Mouse (Mus musculus): ENCODE measurements at regions not wholly inside any gene's neighbourhood (a gene's known extent, or its start where the extent isn't known, plus 50 kb on each side); places are given as distances from the start of the nearest gene placed in this dataset.

GRCm38 (mm10) chr12:12562267-12562666 lies 300.3 kb downstream of the Fam49a start:
- no peak for DNase-seq

GRCm38 (mm10) chr12:12551818-12552217 lies 289.9 kb downstream of the Fam49a start:
- no peak for DNase-seq

- DNase-seq: no peak
Measured at GRCm38 (mm10) chr12:12549649-12550048, 287.7 kb downstream of the Fam49a start.

- DNase-seq: no peak
Measured at GRCm38 (mm10) chr12:12548688-12549087, 286.7 kb downstream of the Fam49a start.

- DNase-seq: no peak
Measured at GRCm38 (mm10) chr12:12547477-12547876, 285.5 kb downstream of the Fam49a start.

GRCm38 (mm10) chr12:12546372-12547031 lies 284.6 kb downstream of the Fam49a start:
- DNase-seq: no peak

GRCm38 (mm10) chr12:12541076-12542070 lies 279.4 kb downstream of the Fam49a start:
- no peak for DNase-seq

- no peak for DNase-seq
Measured at GRCm38 (mm10) chr12:12539291-12539690, 277.4 kb downstream of the Fam49a start.

GRCm38 (mm10) chr12:12534779-12535178 lies 272.8 kb downstream of the Fam49a start:
- no peak for DNase-seq

GRCm38 (mm10) chr12:12530796-12531195 lies 268.9 kb downstream of the Fam49a start:
- DNase-seq: no peak

- DNase-seq: no peak
Measured at GRCm38 (mm10) chr12:12529541-12529940, 267.6 kb downstream of the Fam49a start.

GRCm38 (mm10) chr12:12528478-12528981 lies 266.6 kb downstream of the Fam49a start:
- no peak for DNase-seq

GRCm38 (mm10) chr12:12527766-12528477 lies 266.0 kb downstream of the Fam49a start:
- DNase-seq: peak; percentile 28 to 39

GRCm38 (mm10) chr12:12527366-12527765 lies 265.4 kb downstream of the Fam49a start:
- DNase-seq: peak; percentile 59 to 68

- DNase-seq: no peak
Measured at GRCm38 (mm10) chr12:12520311-12520852, 258.4 kb downstream of the Fam49a start.

GRCm38 (mm10) chr12:12518490-12519070 lies 256.6 kb downstream of the Fam49a start:
- DNase-seq: peak; percentile 17 to 18

- DNase-seq: no peak
Measured at GRCm38 (mm10) chr12:12517020-12517419, 255.1 kb downstream of the Fam49a start.

- DNase-seq: no peak
Measured at GRCm38 (mm10) chr12:12510764-12511163, 248.8 kb downstream of the Fam49a start.

GRCm38 (mm10) chr12:12509164-12509937 lies 247.4 kb downstream of the Fam49a start:
- DNase-seq: peak; percentile 22 to 48

GRCm38 (mm10) chr12:12508487-12509125 lies 246.7 kb downstream of the Fam49a start:
- DNase-seq: no peak

Measured in heart, adult 18-20 months (tissue).